Mouse (Mus musculus) brain, adult 10 weeks (tissue): ENCODE measurements around the gene Bicra. TPM values are rescaled to one million over a fixed set of nuclear protein-coding genes. Genes with fewer than 3 reads are reported as not detected.

Experiments
- polyA plus RNA-seq: library from polyadenylated mRNA; stranded (reverse); fragments of 350-450 nt; fragmentation: Illumina TruSeq; extraction: RNeasy Lipid Tissue Mini Kit (QIAGEN cat#74804); gene quantifications from one replicate; pipeline ENCODE4 v1.2.3, GENCODE M21; 2015; ENCODE audit warnings: low read depth, low replicate concordance

Bicra gene
- 7.0 TPM for polyA plus RNA-seq

GRCm38 (mm10) chr7:16047338-16048146, at the start of gene Bicra:
Gene Bicra, minus strand, starts transcription at chr7:16047921.

GRCm38 (mm10) chr7:16061219-16062098, 13.7 kb upstream of the Bicra start, which contains the start of gene Zfp541:
Gene Zfp541, plus strand, starts transcription at chr7:16061814.

GRCm38 (mm10) chr7:15967312-15967711, 80.4 kb downstream of the Bicra start, which contains the start of gene Ehd2:
Gene Ehd2, minus strand, starts transcription at chr7:15967567.

GRCm38 (mm10) chr7:15945721-15946536, 101.8 kb downstream of the Bicra start, which contains the start of gene Nop53:
Gene Nop53, minus strand, starts transcription at chr7:15946074.

GRCm38 (mm10) chr7:15922220-15922773, 125.4 kb downstream of the Bicra start, which contains the start of gene Selenow:
Gene Selenow, minus strand, starts transcription at chr7:15922402.

Other genes with a start within 250 kb of the Bicra start
- not detected for gene Obox6, start 208.2 kb downstream of the Bicra start, polyA plus RNA-seq
- gene Crx, start 168.0 kb downstream of the Bicra start, polyA plus RNA-seq = not detected
- gene Crxos, start 165.3 kb downstream of the Bicra start, polyA plus RNA-seq = not detected
- gene Selenow, start 125.5 kb downstream of the Bicra start, polyA plus RNA-seq = 2,025 TPM
- gene Nop53, start 101.8 kb downstream of the Bicra start, polyA plus RNA-seq = 116 TPM
- gene Ehd2, start 80.4 kb downstream of the Bicra start, polyA plus RNA-seq = 4.2 TPM
- gene Zfp541, start 13.9 kb upstream of the Bicra start, polyA plus RNA-seq = 0.37 TPM
- gene Napa, start 50.5 kb upstream of the Bicra start, polyA plus RNA-seq = 270 TPM
- gene Kptn, start 72.0 kb upstream of the Bicra start, polyA plus RNA-seq = 35.9 TPM
- 115 TPM for gene Slc8a2, start 81.9 kb upstream of the Bicra start, polyA plus RNA-seq
- gene Meis3, start 127.2 kb upstream of the Bicra start, polyA plus RNA-seq = 45.1 TPM
- 5.7 TPM for gene Dhx34, start 174.1 kb upstream of the Bicra start, polyA plus RNA-seq
- 0.58 TPM for gene C5ar2, start 196.2 kb upstream of the Bicra start, polyA plus RNA-seq
- 0.92 TPM for gene C5ar1, start 211.6 kb upstream of the Bicra start, polyA plus RNA-seq
- 30.5 TPM for gene Inafm1, start 225.7 kb upstream of the Bicra start, polyA plus RNA-seq
- 73.0 TPM for gene Ccdc9, start 238.9 kb upstream of the Bicra start, polyA plus RNA-seq